Mouse (Mus musculus) E14TG2a.4 (cell line): ENCODE measurements at regions not wholly inside any gene's neighbourhood (a gene's known extent, or its start where the extent isn't known, plus 50 kb on each side); places are given as distances from the start of the nearest gene placed in this dataset.

Experiments
- H3K27me3 ChIP-seq: 2 replicates; pipeline ENCODE4 v1.6.1; 2014; ENCODE audit warnings: low read length, control low read depth; ENCODE audit not compliant: insufficient read depth
- H3K36me3 ChIP-seq: 2 replicates; pipeline ENCODE4 v1.6.1; 2014; ENCODE audit warnings: low read length, control low read depth; ENCODE audit not compliant: insufficient read depth
- H3K4me1 ChIP-seq: replicated peaks from 2 replicates; pipeline ENCODE4 v1.6.1; 2014; ENCODE audit warnings: low read depth, low read length, control low read depth
- H3K4me3 ChIP-seq: replicated peaks from 2 replicates; pipeline ENCODE4 v1.5.1; 2014; ENCODE audit warnings: mild to moderate bottlenecking, low read length
- H3K9me3 ChIP-seq: 2 replicates; pipeline ENCODE4 v1.6.1; 2014; ENCODE audit warnings: low read length, control low read depth
- CTCF ChIP-seq: conservative IDR thresholded peaks from 2 replicates; pipeline ENCODE4 v1.5.1; 2014; ENCODE audit warnings: low read length
- NANOG ChIP-seq: IDR thresholded peaks from 2 replicates; pipeline ENCODE4 v1.6.1; 2014; ENCODE audit warnings: borderline replicate concordance, low read length, mixed read lengths
- POU5F1 ChIP-seq: IDR thresholded peaks from 2 replicates; pipeline ENCODE4 v1.6.1; 2014; ENCODE audit warnings: low read length, borderline replicate concordance

DNA sequence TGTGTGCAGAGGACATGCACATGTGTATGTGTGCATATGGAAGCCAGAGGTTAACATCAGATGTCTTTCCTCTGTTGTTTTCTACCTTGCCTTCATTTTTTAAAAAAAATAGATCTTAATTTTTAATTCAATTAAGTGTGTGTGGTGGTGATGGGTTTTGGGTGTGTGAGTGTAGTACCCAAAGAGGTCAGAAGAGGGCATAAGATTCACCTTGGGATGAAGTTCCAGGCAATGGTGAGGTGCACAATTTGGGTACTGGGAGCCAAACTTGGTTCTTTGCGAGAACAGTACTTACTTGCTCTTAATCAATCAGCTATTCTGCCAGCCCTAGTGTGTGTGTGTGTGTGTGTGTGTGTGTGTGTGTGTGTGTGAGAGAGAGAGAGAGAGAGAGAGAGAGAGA is 106.9 kb upstream of the Gli2 start:
- Histone ChIP-seq H3K9me3 (peaks cover 12% of the 10 kb centered on the region), H3K4me1 (peaks cover 9% of the 10 kb centered on the region), H3K27me3 (peaks cover 2% of the 10 kb centered on the region; the same call in 1 of the 2 replicates), H3K36me3 (no peaks in the 10 kb centered on the region), H3K4me3 (no peak overlapping the region)
- no peak for TF ChIP-seq POU5F1
- no peak for TF ChIP-seq NANOG
- peak; percentile 20; the same call in 1 of the 2 replicates for TF ChIP-seq CTCF

DNA sequence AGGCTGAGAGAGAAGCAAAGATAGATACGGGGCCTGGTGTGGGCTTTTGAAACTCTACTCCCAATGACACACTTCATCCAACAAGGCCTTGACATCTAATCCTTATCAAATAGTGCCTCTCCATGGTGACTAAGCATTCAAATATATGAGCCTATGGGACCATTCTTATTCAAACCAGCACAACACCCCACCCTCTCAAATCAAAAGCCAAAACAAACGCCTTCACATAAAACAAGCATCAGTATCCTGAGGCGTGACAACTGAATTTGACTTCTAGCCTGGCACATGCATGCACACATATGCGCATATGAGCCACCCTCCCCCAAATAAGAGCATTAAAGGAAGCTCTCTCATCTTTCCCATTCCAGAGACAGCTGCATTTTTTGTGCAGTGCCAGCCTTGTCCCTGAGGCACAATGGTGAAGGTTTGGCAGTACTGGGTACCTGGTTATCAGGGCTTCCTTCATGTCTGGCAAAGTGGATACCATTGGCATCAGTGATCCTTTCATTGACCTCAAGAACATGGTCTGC is 103.8 kb upstream of the Gli2 start:
- Histone ChIP-seq H3K36me3 (no peaks in the 10 kb centered on the region), H3K27me3 (no peaks in the 10 kb centered on the region), H3K9me3 (peaks cover 12% of the 10 kb centered on the region), H3K4me3 (no peak overlapping the region), H3K4me1 (peaks cover 21% of the 10 kb centered on the region)
- TF ChIP-seq NANOG (peak; percentile 31; the same call in 1 of the 2 replicates), CTCF (no peak), POU5F1 (peak; percentile 96)

GRCm38 (mm10) chr1:119153619-119154018 is 100.2 kb upstream of the Gli2 start:
- H3K4me1 ChIP-seq = peaks cover 38% of the 10 kb centered on the region
- 0 out of 2 replicates have a peak, but pooled peaks cover 2% of the 10 kb centered on the region for H3K27me3 ChIP-seq
- H3K36me3 ChIP-seq = no peaks in the 10 kb centered on the region
- no peak overlapping the region for H3K4me3 ChIP-seq
- no peaks in the 10 kb centered on the region for H3K9me3 ChIP-seq
- TF ChIP-seq NANOG = no peak
- TF ChIP-seq POU5F1 = no peak
- TF ChIP-seq CTCF = peak; percentile 77

DNA sequence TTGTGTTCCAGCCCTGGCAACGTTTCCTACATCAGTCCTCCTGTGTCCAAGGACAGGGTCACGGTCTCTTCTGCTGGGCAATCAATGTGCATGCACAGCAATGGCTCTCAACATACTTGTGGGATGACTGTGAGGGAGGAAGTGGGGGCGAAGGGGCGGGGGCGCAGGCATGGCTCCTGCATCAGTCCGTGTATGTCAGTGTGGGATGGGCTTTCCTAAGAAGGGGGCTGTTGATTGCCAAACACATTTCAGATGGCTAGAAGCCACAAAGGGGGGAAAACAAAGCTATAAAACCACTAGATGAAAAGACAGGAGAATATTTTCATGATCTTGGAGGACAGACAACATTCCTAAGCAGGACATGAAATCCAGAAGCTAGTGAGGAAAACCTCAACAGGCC is 99.4 kb upstream of the Gli2 start:
- H3K4me1 ChIP-seq = peaks cover 46% of the 10 kb centered on the region
- H3K4me3 ChIP-seq = no peak overlapping the region
- H3K9me3 ChIP-seq = no peaks in the 10 kb centered on the region
- H3K27me3 ChIP-seq = 0 out of 2 replicates have a peak, but pooled peaks cover 2% of the 10 kb centered on the region
- no peak for TF ChIP-seq CTCF
- TF ChIP-seq NANOG = no peak
- TF ChIP-seq POU5F1 = no peak
- no peaks in the 10 kb centered on the region for H3K36me3 ChIP-seq

GRCm38 (mm10) chr1:119147506-119147905 is 94.1 kb upstream of the Gli2 start:
- no peak overlapping the region for H3K4me3 ChIP-seq
- H3K27me3 ChIP-seq = peaks cover 15% of the 10 kb centered on the region
- TF ChIP-seq POU5F1 = no peak
- TF ChIP-seq NANOG = no peak
- no peak for TF ChIP-seq CTCF
- H3K36me3 ChIP-seq = no peaks in the 10 kb centered on the region
- peaks cover 63% of the 10 kb centered on the region for H3K4me1 ChIP-seq
- no peaks in the 10 kb centered on the region for H3K9me3 ChIP-seq

GRCm38 (mm10) chr1:119143808-119144207 is 90.4 kb upstream of the Gli2 start:
- Histone ChIP-seq H3K4me1 (peaks cover 46% of the 10 kb centered on the region), H3K9me3 (no peaks in the 10 kb centered on the region), H3K27me3 (peaks cover 24% of the 10 kb centered on the region), H3K4me3 (peak overlapping the region; percentile 68), H3K36me3 (no peaks in the 10 kb centered on the region)
- TF ChIP-seq CTCF (no peak), NANOG (no peak), POU5F1 (no peak)

- no peaks in the 10 kb centered on the region for H3K36me3 ChIP-seq
- H3K27me3 ChIP-seq = peaks cover 7% of the 10 kb centered on the region
- H3K9me3 ChIP-seq = peaks cover 15% of the 10 kb centered on the region; the same call in 1 of the 2 replicates
- TF ChIP-seq NANOG (no peak), CTCF (no peak), POU5F1 (no peak)
- no peak overlapping the region for H3K4me3 ChIP-seq
- peaks cover 3% of the 10 kb centered on the region; the same call in 1 of the 2 replicates for H3K4me1 ChIP-seq
Measured at GRCm38 (mm10) chr1:119129039-119129438, 75.6 kb upstream of the Gli2 start.

DNA sequence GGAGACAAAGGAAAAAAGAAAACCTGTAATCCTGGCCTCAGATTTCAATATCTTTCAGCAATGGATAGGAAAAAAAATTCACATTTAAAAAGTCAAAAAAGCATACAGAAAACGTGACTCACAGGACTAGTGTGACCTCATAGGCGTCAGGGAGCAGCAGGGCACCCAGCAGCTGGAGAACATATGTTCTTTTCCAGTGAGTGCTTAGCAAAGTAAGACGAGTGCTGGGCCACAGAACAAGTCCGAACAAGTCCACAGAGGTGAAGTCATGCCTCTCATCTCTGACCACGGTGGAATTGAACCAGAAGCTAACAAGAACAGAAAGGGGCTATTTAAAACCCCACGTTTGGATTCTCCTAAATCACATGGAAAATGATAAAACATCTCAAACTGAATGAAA is 72.1 kb upstream of the Gli2 start:
- no peak overlapping the region for H3K4me3 ChIP-seq
- TF ChIP-seq CTCF = no peak
- TF ChIP-seq NANOG = no peak
- TF ChIP-seq POU5F1 = no peak
- no peaks in the 10 kb centered on the region for H3K36me3 ChIP-seq
- H3K4me1 ChIP-seq = peaks cover 8% of the 10 kb centered on the region
- peaks cover 2% of the 10 kb centered on the region; the same call in 1 of the 2 replicates for H3K27me3 ChIP-seq
- peaks cover 15% of the 10 kb centered on the region; the same call in 1 of the 2 replicates for H3K9me3 ChIP-seq

- H3K9me3 ChIP-seq = peaks cover 9% of the 10 kb centered on the region; the same call in 1 of the 2 replicates
- peaks cover 2% of the 10 kb centered on the region; the same call in 1 of the 2 replicates for H3K27me3 ChIP-seq
- H3K4me3 ChIP-seq = no peak overlapping the region
- peaks cover 15% of the 10 kb centered on the region for H3K4me1 ChIP-seq
- H3K36me3 ChIP-seq = no peaks in the 10 kb centered on the region
- TF ChIP-seq CTCF (no peak), NANOG (no peak), POU5F1 (no peak)
Measured at GRCm38 (mm10) chr1:119124798-119125197, 71.4 kb upstream of the Gli2 start.
